Mouse (Mus musculus): ENCODE results near the gene Gm20388.

- no peak for TF ChIP-seq POLR2A (IDR thresholded peaks at IDR 0.05; ENCODE audit: insufficient read depth, low read depth, low read length)
- TF ChIP-seq CTCF (IDR thresholded peaks at IDR 0.05; ENCODE audit: insufficient read depth, low read depth, low read length), result no peak
Measured at GRCm38 (mm10) chr8:124319316-124319652, 4408.6 kb downstream of the Gm20388 start.

Data from olfactory bulb, adult 2 months (tissue).